8 mouse cellular contexts compared by ENCODE assay signal in the genomic region with DNA sequence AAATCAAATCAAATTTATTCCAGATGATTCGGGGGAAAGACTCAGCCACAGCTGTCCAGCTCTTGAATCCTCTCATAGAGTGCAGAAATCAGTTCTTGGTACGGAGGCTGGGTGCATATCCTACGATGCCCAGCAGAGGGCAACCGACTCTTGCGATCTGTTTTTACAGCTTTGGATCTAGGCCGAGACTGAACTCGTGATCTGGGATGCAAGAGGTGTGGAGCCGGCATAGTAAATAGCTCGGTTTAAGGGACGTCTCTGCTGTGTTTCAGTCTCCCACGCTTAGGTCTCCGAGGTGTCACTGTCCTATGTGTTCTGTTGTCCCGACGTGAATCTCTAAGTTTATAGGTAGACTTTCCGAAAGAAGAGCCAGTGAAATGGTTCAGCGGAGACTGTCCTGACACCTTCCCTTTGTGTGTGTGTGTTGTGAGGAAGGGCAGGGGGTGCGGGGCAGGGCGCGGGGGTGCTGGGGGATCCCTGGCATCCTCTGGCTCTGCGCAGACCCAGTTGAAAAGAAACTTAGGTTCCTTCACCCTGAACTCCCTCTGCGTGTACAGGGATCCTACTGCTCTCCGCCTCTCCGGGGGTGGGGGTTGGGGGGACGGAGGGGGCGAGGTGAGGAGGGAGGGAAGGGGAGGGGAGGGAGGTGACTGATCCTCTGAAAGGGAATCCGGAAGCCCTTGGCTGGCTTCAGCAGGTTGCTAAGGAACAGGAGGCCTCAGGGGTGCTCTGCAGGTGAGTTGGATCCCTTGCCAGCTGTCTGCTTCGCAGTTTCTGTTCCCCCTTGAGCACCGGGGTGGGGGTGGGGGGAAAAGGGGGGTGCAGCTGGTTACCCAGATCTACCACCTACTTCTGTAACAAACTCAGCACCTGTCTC. TPM values are rescaled to one million over a fixed set of nuclear protein-coding genes. Genes with fewer than 3 reads are reported as not detected.
DNase-seq lines count a peak whose midpoint lies in the region; ATAC-seq lines count a peak whose summit lies in the region.

No protein-coding gene starts in this region.

- H3K4me3 ChIP-seq in hindbrain, embryonic 11.5 days (ENCODE audit: low read depth, low read length): peak overlapping the region; percentile 2; the same call in 1 of the 2 replicates

- H3K27ac ChIP-seq in hindbrain, embryonic 11.5 days (ENCODE audit: low read depth, low read length): no peak overlapping the region

- 3% methylated on average over 27 of the region's 28 CpGs for WGBS in hindbrain, embryonic 11.5 days

- no peak overlapping the region for H3K9ac ChIP-seq in hindbrain, embryonic 11.5 days (ENCODE audit: low read depth, low read length)

- H3K36me3 ChIP-seq in hindbrain, embryonic 11.5 days (ENCODE audit: control insufficient read depth, insufficient read depth, low read length): no peaks in the 10 kb centered on the region

- H3K27me3 ChIP-seq in hindbrain, embryonic 11.5 days (ENCODE audit: control insufficient read depth, insufficient read depth, low read length): peaks cover 3% of the 10 kb centered on the region; the same call in 1 of the 2 replicates

- peaks cover 4% of the 10 kb centered on the region; the same call in 1 of the 2 replicates for H3K4me1 ChIP-seq in hindbrain, embryonic 11.5 days (replicated peaks; ENCODE audit: control insufficient read depth, insufficient read depth, low read length)

- DNase-seq in Muller cell, postnatal 12 days (ENCODE audit: inconsistent ontology term): peak; percentile 84
- DNase-seq in cerebellum, adult 9-10 months: peak; percentile 85
- DNase-seq in frontal cortex, adult 2 months (ENCODE audit: extremely low spot score in 1 of 2, low spot score in 1 of 2): peak; percentile 68 to 91
- DNase-seq in hindbrain, embryonic 11.5 days (ENCODE audit: low spot score): peak; percentile 95
- DNase-seq in layer of hippocampus, adult 9-11 months: peak; percentile 83
- peak; percentile 86 for DNase-seq in lung, postnatal 10 days
- peak; percentile 75 for DNase-seq in retina, adult 2 months (ENCODE audit: low read depth, low spot score)
- peak; percentile 79 to 84 for DNase-seq in thymus, postnatal 36 days

- 0 out of 2 replicates have a peak overlapping the region, but pooled peaks have one; percentile 7 for H3K4me2 ChIP-seq in hindbrain, embryonic 11.5 days (replicated peaks; ENCODE audit: low read depth, low read length)

- peak; percentile 25 for ATAC-seq in hindbrain, embryonic 11.5 days (ENCODE audit: low FRiP score)

- H3K9me3 ChIP-seq in hindbrain, embryonic 11.5 days (ENCODE audit: control insufficient read depth, low read length): no peaks in the 10 kb centered on the region

RNA-seq across cellular contexts. Expression of a gene that starts 32.6 kb away (rescaled TPM):
- 324 and 333 TPM in 2 replicates for polyA plus RNA-seq in frontal cortex, adult 2 months (2012; rRNA removed)
- polyA plus RNA-seq in hindbrain, embryonic 11.5 days (2014; fragmentation: Nextera tagmentation; extraction: Ambion mirVana): 935 and 944 TPM in 2 replicates

RNA-seq across cellular contexts. Expression of a gene that starts 33.1 kb away (rescaled TPM):
- 60.5 and 69.0 TPM in 2 replicates for polyA plus RNA-seq in frontal cortex, adult 2 months (2012; rRNA removed)
- 5.7 and 6.6 TPM in 2 replicates for polyA plus RNA-seq in hindbrain, embryonic 11.5 days (2014; fragmentation: Nextera tagmentation; extraction: Ambion mirVana)

RNA-seq across cellular contexts. Expression of a gene that starts 33.3 kb away (rescaled TPM):
- polyA plus RNA-seq in frontal cortex, adult 2 months (2012; rRNA removed): 37.9 and 41.2 TPM in 2 replicates
- polyA plus RNA-seq in hindbrain, embryonic 11.5 days (2014; fragmentation: Nextera tagmentation; extraction: Ambion mirVana): 37.0 and 38.6 TPM in 2 replicates

RNA-seq across cellular contexts. Expression of a gene that starts 42.3 kb away (rescaled TPM):
- polyA plus RNA-seq in frontal cortex, adult 2 months (2012; rRNA removed): 24.4 and 25.0 TPM in 2 replicates
- polyA plus RNA-seq in hindbrain, embryonic 11.5 days (2014; fragmentation: Nextera tagmentation; extraction: Ambion mirVana): 88.8 and 91.3 TPM in 2 replicates

RNA-seq across cellular contexts. Expression of a gene that starts 42.4 kb away (rescaled TPM):
- 36.6 and 39.8 TPM in 2 replicates for polyA plus RNA-seq in frontal cortex, adult 2 months (2012; rRNA removed)
- polyA plus RNA-seq in hindbrain, embryonic 11.5 days (2014; fragmentation: Nextera tagmentation; extraction: Ambion mirVana): 61.6 and 70.6 TPM in 2 replicates
